Mouse (Mus musculus): ENCODE results near the gene Mall.
A peak's percentile ranks its signal among the peaks of the same experiment; 100 is the strongest.

The Mall gene

GRCm38 (mm10) chr2:127730301-127730997, 717 bp upstream of the Mall start:
- DNase-seq (ENCODE audit: low read depth, low spot score) = no peak

GRCm38 (mm10) chr2:127728661-127729450, 876 bp downstream of the Mall start:
- DNase-seq (ENCODE audit: low read depth, low spot score) = no peak

GRCm38 (mm10) chr2:127728146-127728545, 1.6 kb downstream of the Mall start:
- no peak for DNase-seq (ENCODE audit: low read depth, low spot score)

DNA sequence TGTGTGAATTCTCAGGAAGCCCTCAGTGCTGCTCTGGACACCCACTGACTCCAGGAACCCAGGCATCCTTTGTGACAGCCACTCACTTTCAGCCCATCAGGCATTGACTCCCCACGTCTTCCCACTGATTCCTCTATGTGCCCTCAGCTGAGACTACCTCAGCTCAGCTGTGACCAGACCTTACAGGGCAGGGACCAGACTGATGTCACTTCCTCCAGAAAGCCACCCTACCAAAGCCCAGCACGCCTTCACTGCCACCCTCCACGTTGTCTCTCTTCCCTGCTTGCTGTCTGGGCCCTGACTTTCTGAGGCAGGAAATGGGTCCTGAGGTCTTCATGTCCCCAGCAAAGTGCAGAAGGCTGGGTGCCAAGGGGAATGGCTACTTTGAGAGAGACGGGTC, 6.5 kb downstream of the Mall start:
- DNase-seq (ENCODE audit: low read depth, low spot score) = no peak

GRCm38 (mm10) chr2:127722176-127722892, 7.4 kb downstream of the Mall start:
- no peak for DNase-seq (ENCODE audit: low read depth, low spot score)

GRCm38 (mm10) chr2:127718839-127719468, 10.8 kb downstream of the Mall start:
- DNase-seq (ENCODE audit: low read depth, low spot score) = no peak

DNA sequence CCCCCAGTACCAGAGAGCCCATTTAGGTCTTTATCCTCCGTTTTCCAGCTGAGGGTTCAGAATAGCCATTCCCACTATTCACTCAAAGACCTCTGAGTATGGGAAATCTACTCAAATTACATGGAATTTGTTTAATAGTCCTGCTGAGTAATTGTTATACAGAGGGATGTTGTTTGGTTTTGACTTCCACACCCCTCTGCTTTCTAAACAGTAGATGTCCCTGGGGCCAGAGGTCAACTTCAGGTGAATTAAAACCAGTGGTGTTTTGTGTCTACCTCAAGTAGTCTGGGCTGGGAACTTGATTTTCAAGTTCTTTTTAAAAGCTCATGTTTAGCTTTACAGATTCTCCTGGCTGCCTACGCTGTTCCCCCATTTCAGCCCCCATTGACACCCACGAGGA, 15.0 kb downstream of the Mall start:
- DNase-seq (ENCODE audit: low read depth, low spot score) = no peak

DNA sequence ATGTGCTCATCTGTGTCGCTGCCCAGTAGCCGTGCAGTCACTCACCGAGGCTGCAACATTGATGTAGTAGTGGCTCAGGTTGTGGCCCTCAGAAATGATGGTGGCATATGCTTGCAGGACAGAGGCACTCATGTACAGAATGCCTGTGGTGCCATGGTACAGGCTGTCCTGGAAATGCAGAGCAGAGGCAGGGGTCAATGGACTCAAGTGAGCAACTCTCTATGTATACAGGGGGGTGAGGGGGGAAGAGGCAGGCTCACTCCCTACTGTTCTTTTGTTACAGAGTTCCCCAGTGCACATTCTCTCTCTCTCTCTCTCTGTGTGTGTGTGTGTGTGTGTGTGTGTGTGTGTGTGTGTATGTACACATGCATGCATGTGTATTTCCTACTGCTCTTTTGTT, 20.9 kb downstream of the Mall start:
- DNase-seq (ENCODE audit: low read depth, low spot score) = no peak

DNA sequence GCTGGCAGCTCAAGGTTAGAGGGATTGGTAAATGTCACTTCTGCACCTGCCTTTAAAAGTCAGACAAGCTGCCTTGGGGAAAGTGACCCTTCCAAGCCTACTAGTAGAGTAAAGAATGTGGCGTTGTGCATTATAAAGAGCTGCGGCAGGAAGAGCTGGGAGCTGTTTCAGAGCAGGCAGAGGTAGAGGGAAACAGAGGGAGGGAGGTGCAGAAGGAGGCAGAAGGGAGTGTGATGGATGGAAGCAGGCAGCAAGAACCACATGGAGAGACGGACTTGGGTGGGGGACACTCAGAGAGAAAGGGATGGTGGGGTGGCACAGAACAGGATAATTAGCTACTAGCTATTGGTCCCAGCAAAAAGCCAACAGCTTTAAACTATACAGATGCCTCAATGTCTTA, 21.7 kb downstream of the Mall start:
- DNase-seq (ENCODE audit: low read depth, low spot score) = no peak

DNA sequence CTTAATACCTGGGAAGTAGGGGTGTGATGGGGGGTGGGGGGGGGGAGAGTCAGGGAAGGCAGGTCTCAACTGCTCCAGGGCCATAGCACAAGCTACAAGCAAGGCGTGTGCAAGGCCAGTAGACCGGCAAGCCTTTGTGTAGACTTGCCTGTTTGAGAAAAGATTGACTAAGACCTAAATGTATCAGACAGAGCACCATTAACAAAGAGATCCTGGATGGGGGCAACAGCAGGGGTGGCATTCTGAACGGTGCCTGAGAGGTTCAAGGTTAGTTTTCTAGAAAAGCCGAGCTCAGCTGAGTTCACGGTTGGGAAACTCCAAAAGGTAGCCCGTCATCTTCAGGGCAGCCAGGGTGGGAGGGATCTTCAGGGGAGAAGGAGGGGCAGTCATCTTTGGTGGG, 24.5 kb downstream of the Mall start:
- DNase-seq (ENCODE audit: low read depth, low spot score) = no peak

- DNase-seq (ENCODE audit: low read depth, low spot score) = no peak
Observed at GRCm38 (mm10) chr2:127689239-127689638, 40.5 kb downstream of the Mall start.

DNA sequence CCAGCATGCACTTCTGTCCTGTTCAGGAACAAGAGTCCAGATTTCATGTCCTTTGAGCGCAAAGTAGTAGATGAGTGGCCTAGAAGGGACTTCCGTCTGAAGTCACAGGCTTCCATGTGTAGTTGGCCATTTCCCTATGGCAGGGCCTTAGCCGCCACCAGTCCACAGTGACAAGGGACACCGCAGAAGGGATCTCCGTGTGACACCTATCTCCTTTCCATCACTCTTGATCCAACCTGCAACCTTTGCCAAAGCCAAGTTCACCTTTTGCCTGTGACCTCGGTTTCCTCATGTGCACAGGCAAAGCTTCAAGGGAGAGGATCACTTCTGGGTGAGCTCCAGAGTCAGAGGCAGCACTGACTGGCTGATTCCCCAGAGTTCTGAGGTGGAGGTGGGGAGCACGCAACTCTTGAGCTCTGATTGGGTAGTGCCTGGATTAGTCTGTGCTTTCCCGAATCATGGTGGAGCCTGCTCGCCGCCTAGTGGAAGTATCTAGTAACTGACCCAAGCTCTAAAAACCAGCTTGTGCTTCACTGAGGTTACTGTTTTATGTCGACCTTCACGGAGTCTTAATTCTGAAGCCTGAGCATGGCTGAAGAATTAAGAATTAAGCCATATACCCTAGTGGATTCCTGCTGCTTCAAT, 45.9 kb downstream of the Mall start:
- DNase-seq (ENCODE audit: low read depth, low spot score) = peak; percentile 61

- DNase-seq (ENCODE audit: low read depth, low spot score) = no peak
Observed at GRCm38 (mm10) chr2:127667843-127668506, 61.8 kb downstream of the Mall start.

- no peak for DNase-seq (ENCODE audit: low read depth, low spot score)
Observed at GRCm38 (mm10) chr2:127667015-127667414, 62.7 kb downstream of the Mall start.

- no peak for DNase-seq (ENCODE audit: low read depth, low spot score)
Observed at GRCm38 (mm10) chr2:127662708-127663107, 67.0 kb downstream of the Mall start.

GRCm38 (mm10) chr2:127656086-127656720, 73.5 kb downstream of the Mall start, which contains the start of gene Mal:
Gene Mal, minus strand, starts transcription at chr2:127656695.
- no peak for DNase-seq (ENCODE audit: low read depth, low spot score)

- DNase-seq (ENCODE audit: low read depth, low spot score) = no peak
Observed at GRCm38 (mm10) chr2:127655419-127655818, 74.3 kb downstream of the Mall start.

DNA sequence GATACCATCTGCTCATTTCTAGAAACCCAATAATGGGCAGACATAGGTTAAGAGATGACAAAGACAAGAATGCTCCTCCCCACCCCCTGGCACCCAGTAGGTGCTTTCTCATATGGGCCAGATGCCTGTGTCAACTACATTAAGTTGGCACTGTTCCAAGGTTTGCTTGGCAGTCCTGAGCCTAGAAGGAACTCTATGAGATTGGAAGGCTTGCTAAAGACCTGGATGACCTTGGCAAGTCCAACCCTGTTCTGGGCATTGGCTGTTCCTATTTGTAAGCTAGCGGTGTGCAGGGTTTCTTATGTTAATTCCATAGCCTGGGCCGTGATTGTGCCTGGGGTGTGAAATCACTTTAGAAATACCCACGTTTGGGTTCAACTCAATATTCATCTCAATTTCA, 74.9 kb downstream of the Mall start:
- DNase-seq (ENCODE audit: low read depth, low spot score) = no peak

Data from WW6 (cell line).